Mouse (Mus musculus): ENCODE measurements around the gene Tgfbr3l. TPM values are rescaled to one million over a fixed set of nuclear protein-coding genes. Genes with fewer than 3 reads are reported as not detected.

Tgfbr3l gene
- polyA plus RNA-seq, 1 experiment = 56.4 TPM

DNA sequence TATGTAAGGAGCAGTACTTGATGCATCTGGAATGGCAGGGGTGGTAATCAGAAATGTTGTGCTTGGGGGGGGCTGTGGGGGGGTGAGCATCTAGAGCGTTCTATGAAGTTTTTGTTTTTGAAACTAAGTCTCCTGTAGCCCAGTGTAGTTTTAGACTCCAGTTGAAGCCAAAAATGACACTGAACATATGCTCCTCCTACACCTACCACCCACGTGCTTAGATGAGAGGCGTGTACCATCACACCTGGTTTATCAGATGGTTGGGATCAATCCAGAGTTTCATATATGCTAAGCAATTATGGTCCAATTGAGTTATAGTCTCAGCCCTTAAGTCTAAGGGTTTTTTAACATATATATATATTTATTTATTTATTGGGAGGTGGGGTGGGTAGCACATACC, 28.4 kb upstream of the Tgfbr3l start:
- Histone ChIP-seq H3K27ac (ENCODE audit: control insufficient read depth, insufficient read depth, low read length) (no peak overlapping the region), H3K27me3 (ENCODE audit: control insufficient read depth, insufficient read depth, low read length) (peaks cover 10% of the 10 kb centered on the region; the same call in 1 of the 2 replicates), H3K36me3 (ENCODE audit: control insufficient read depth, insufficient read depth, low read length) (no peaks in the 10 kb centered on the region), H3K4me1 (replicated peaks; ENCODE audit: control insufficient read depth, insufficient read depth, low read length) (peaks cover 10% of the 10 kb centered on the region), H3K4me3 (ENCODE audit: control insufficient read depth, insufficient read depth, low read length) (no peak overlapping the region)
- WGBS = 97% methylated on average over 3 of the region's 3 CpGs
- no peak for TF ChIP-seq POLR2A (IDR thresholded peaks at IDR 0.05; ENCODE audit: control insufficient read depth, extremely low read depth, insufficient read depth, low read length, poor library complexity)
- no peak for TF ChIP-seq CTCF (IDR thresholded peaks at IDR 0.05; ENCODE audit: borderline replicate concordance, control insufficient read depth, extremely low read depth, insufficient read depth, low read length, poor library complexity)
- no peak for DNase-seq

DNA sequence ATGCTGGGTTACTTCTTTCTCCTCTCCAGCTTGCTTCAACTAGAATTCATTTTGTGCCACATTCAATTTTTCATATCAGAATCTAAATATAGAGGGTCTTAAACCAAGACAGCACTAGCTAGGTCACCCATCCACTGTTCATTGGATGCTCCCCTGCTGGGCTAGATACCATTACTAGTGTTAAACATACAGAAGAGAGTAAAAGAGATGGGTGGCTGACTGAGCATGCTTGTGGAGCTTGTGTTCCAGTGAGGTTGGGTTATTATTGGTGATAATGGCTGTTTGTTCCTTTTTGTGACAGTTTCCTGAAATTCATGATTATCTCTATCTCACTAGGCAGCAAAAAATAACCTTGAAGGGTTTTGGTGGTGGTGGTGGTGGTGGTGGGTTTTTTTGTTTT, 26.0 kb upstream of the Tgfbr3l start:
- peaks cover 5% of the 10 kb centered on the region; the same call in 1 of the 2 replicates for H3K27me3 ChIP-seq (ENCODE audit: control insufficient read depth, insufficient read depth, low read length)
- H3K4me1 ChIP-seq (replicated peaks; ENCODE audit: control insufficient read depth, insufficient read depth, low read length) = peaks cover 2% of the 10 kb centered on the region
- DNase-seq = no peak
- no peaks in the 10 kb centered on the region for H3K36me3 ChIP-seq (ENCODE audit: control insufficient read depth, insufficient read depth, low read length)
- no peak overlapping the region for H3K27ac ChIP-seq (ENCODE audit: control insufficient read depth, insufficient read depth, low read length)
- H3K4me3 ChIP-seq (ENCODE audit: control insufficient read depth, insufficient read depth, low read length) = no peak overlapping the region
- TF ChIP-seq CTCF (IDR thresholded peaks at IDR 0.05; ENCODE audit: borderline replicate concordance, control insufficient read depth, extremely low read depth, insufficient read depth, low read length, poor library complexity) = no peak
- TF ChIP-seq POLR2A (IDR thresholded peaks at IDR 0.05; ENCODE audit: control insufficient read depth, extremely low read depth, insufficient read depth, low read length, poor library complexity) = no peak

DNA sequence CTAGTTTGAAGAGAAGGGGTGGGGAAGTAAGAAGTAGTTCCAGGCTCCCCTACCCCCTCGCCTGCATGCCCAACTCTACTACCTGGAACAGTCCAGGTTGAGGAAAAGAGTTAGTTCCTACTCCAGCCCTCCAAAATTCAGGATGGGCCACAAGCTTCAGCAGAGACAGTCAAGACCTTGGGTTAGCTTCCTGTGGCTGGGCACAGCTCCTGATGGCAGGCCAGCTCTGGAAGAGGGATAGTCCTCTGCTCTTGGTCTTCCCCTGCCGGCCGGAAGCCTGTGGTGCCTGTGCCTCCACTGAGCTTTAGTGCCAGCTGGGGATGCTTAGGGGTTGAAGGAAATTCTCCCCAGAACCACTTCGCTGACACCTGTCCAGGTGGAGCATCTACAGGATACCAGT, 21.7 kb upstream of the Tgfbr3l start:
- Histone ChIP-seq H3K36me3 (ENCODE audit: control insufficient read depth, insufficient read depth, low read length) (no peaks in the 10 kb centered on the region), H3K27ac (ENCODE audit: control insufficient read depth, insufficient read depth, low read length) (no peak overlapping the region), H3K27me3 (ENCODE audit: control insufficient read depth, insufficient read depth, low read length) (no peaks in the 10 kb centered on the region; the same call in 1 of the 2 replicates), H3K4me1 (replicated peaks; ENCODE audit: control insufficient read depth, insufficient read depth, low read length) (no peaks in the 10 kb centered on the region), H3K4me3 (ENCODE audit: control insufficient read depth, insufficient read depth, low read length) (no peak overlapping the region)
- TF ChIP-seq CTCF (IDR thresholded peaks at IDR 0.05; ENCODE audit: borderline replicate concordance, control insufficient read depth, extremely low read depth, insufficient read depth, low read length, poor library complexity) = no peak
- no peak for TF ChIP-seq POLR2A (IDR thresholded peaks at IDR 0.05; ENCODE audit: control insufficient read depth, extremely low read depth, insufficient read depth, low read length, poor library complexity)
- no peak for DNase-seq
- WGBS = 65% methylated on average over 4 of the region's 4 CpGs

DNA sequence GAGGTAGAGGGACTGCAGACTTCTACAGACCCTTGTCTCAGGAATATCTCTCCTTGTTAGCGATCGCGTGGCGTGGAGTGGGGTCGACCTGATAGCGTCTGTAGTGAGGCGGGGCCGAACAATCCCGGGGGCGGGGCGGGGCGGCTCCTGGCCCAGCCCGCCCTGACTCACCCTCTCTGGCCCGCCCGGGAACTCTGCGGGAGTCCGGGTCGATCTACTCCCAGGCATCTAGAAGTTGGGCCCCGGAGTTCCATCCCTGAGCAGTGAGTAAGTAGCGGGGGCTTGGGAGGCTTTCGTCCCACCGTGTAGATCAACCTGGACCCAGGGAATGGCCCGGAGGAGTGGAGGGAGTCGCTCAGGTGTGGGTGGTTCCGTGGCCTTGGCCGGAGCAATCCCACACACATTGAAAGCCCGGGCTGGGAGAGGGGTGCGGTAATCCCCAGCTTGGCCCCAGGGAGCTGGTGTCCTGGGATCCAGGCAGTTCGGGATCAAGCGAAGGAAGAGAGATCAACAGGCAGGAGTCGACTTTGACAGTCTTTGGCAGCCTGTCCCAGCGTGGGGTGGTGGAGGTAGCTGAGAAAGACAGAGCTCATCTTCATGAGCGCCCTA, 21.2 kb upstream of the Tgfbr3l start, which contains the start of gene Lrrc8e:
Lrrc8e (plus strand) TSS at position 89 of the 609 bp plus-strand sequence.
- no peaks in the 10 kb centered on the region; the same call in 1 of the 2 replicates for H3K27me3 ChIP-seq (ENCODE audit: control insufficient read depth, insufficient read depth, low read length)
- TF ChIP-seq POLR2A (IDR thresholded peaks at IDR 0.05; ENCODE audit: control insufficient read depth, extremely low read depth, insufficient read depth, low read length, poor library complexity) = no peak
- no peak for TF ChIP-seq CTCF (IDR thresholded peaks at IDR 0.05; ENCODE audit: borderline replicate concordance, control insufficient read depth, extremely low read depth, insufficient read depth, low read length, poor library complexity)
- no peaks in the 10 kb centered on the region for H3K36me3 ChIP-seq (ENCODE audit: control insufficient read depth, insufficient read depth, low read length)
- no peaks in the 10 kb centered on the region for H3K4me1 ChIP-seq (replicated peaks; ENCODE audit: control insufficient read depth, insufficient read depth, low read length)
- WGBS = 25% methylated on average over 33 of the region's 33 CpGs
- H3K27ac ChIP-seq (ENCODE audit: control insufficient read depth, insufficient read depth, low read length) = no peak within 1 kb of the TSS
- no peak within 1 kb of the TSS for H3K4me3 ChIP-seq (ENCODE audit: control insufficient read depth, insufficient read depth, low read length)
- DNase-seq = no peak

DNA sequence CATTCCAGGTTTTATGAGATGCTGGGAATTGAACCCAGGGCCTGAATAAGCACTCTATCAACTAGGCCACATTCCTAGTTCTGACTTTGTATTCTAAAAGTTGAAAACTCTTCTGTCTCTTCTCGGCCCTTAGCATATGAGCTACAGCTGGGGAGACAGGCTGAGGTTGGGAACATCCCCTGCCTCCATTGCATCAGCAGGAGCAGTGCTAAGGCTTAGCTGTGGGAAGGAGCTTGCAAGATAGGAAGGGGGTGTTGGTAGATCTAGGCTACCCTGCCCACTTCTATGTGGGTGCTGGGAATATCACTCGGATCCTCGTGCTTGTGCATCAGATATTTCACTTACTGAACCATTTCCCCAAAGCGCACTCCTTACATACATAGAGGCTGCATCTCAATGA, 20.1 kb upstream of the Tgfbr3l start:
- no peaks in the 10 kb centered on the region for H3K4me1 ChIP-seq (replicated peaks; ENCODE audit: control insufficient read depth, insufficient read depth, low read length)
- no peaks in the 10 kb centered on the region; the same call in 1 of the 2 replicates for H3K27me3 ChIP-seq (ENCODE audit: control insufficient read depth, insufficient read depth, low read length)
- H3K36me3 ChIP-seq (ENCODE audit: control insufficient read depth, insufficient read depth, low read length) = no peaks in the 10 kb centered on the region
- 96% methylated on average over 4 of the region's 4 CpGs for WGBS
- DNase-seq = no peak
- no peak overlapping the region for H3K4me3 ChIP-seq (ENCODE audit: control insufficient read depth, insufficient read depth, low read length)
- TF ChIP-seq CTCF (IDR thresholded peaks at IDR 0.05; ENCODE audit: borderline replicate concordance, control insufficient read depth, extremely low read depth, insufficient read depth, low read length, poor library complexity) (no peak), POLR2A (IDR thresholded peaks at IDR 0.05; ENCODE audit: control insufficient read depth, extremely low read depth, insufficient read depth, low read length, poor library complexity) (no peak)
- H3K27ac ChIP-seq (ENCODE audit: control insufficient read depth, insufficient read depth, low read length) = no peak overlapping the region

DNA sequence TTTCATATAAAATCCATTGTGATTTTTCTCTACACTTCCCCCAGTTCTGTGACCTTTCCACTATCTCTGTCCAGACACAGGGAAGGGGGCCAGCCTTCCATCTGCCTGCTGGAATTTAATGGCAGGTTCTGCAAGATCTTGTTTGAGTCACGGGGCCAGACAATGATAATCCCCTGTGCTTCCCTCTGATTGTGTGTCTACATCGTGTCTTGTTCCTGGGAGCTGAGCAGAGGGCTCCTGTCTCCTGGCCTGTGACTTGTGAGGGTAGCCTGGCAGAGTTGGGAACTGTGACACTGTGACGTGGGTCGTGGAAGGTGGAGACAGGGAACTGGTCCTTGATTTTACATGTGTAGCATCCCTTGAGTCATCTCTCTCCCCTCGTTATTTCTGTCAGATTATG, 18.2 kb upstream of the Tgfbr3l start:
- TF ChIP-seq CTCF (IDR thresholded peaks at IDR 0.05; ENCODE audit: borderline replicate concordance, control insufficient read depth, extremely low read depth, insufficient read depth, low read length, poor library complexity) (no peak), POLR2A (IDR thresholded peaks at IDR 0.05; ENCODE audit: control insufficient read depth, extremely low read depth, insufficient read depth, low read length, poor library complexity) (no peak)
- Histone ChIP-seq H3K4me1 (replicated peaks; ENCODE audit: control insufficient read depth, insufficient read depth, low read length) (no peaks in the 10 kb centered on the region), H3K27ac (ENCODE audit: control insufficient read depth, insufficient read depth, low read length) (no peak overlapping the region), H3K36me3 (ENCODE audit: control insufficient read depth, insufficient read depth, low read length) (no peaks in the 10 kb centered on the region), H3K4me3 (ENCODE audit: control insufficient read depth, insufficient read depth, low read length) (no peak overlapping the region), H3K27me3 (ENCODE audit: control insufficient read depth, insufficient read depth, low read length) (no peaks in the 10 kb centered on the region; the same call in 1 of the 2 replicates)
- 91% methylated on average over 5 of the region's 5 CpGs for WGBS
- no peak for DNase-seq

Measured in thymus, adult 2 months (tissue).